Mouse (Mus musculus) c-Kit-positive CD71-negative TER-119-negative erythroid progenitor cells, embryonic 14.5 days (primary cell): ENCODE results near the gene Hist1h4m.
"Not testable (repeated sequence)": the region's sequence is repeated elsewhere in the genome, so short reads cannot be mapped to it uniquely, and the experiment has no call there.

Source experiments
- DNase-seq: peaks from one replicate; pipeline ENCODE4 v3.0.0-alpha.2; 2013; ENCODE audit warnings: low read depth

Gene Hist1h4m

GRCm38 (mm10) chr13:21811074-21811473, 472 bp upstream of the Hist1h4m start:
- not testable (repeated sequence) for DNase-seq

- not testable (repeated sequence) for DNase-seq
These were observed 546 bp downstream of the Hist1h4m start for GRCm38 (mm10) chr13:21812092-21812491.

DNA sequence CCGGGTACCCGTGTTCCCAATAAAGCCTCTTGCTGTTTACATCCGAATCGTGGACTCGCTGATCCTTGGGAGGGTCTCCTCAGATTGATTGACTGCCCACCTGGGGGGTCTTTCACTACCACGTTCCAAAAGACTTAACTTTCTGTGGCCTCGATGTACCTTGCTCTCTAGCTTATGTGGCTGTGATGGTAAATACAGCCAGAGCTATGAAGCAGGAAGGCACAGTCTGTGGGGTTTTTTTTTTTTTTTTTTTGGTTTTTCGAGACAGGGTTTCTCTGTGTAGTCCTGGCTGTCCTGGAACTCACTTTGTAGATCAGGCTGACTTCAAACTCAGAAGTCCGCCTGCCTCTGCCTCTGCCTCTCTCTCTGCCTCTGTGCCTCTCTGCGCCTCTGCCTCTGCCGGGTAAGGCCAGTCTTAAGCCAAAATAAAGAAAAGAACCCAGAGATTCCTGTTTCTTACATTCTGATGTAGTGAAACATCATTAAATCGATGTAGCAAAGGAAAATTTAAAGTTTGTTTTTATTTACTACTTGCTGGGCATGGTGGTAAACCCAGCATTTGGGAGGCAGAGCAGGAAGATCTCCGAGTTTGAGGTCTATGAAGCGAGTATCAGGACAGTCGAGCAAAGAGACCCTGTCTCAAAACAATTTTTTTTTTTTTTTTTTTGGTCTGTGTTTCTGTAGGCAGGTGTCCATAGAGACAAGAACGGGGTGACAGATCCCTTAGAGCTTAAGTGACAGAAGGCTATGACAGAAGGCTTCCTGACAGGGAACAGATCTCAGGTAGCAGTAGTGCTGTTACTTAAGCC, 8.7 kb downstream of the Hist1h4m start:
- not testable (repeated sequence) for DNase-seq

DNA sequence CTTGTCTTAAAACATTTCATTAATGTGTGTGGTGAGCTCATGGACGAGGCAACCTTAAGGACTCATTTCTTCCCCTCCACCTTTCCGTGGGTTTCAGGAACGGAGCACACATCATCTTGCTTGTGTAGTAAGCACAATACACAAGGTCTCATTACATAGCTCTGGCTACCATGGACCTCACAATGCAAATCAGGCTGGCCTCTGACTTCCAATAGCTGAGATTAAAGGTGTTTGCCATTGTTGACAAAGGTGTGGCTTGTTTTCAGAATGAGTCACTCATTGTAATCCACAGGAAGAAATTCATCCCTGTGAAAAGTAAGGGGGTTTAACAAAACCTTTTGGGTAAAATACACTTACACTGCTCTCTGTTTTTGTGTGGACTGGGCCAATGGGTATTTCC, 17.0 kb downstream of the Hist1h4m start:
- no peak for DNase-seq

GRCm38 (mm10) chr13:21830344-21830743, 18.8 kb downstream of the Hist1h4m start:
- no peak for DNase-seq

DNA sequence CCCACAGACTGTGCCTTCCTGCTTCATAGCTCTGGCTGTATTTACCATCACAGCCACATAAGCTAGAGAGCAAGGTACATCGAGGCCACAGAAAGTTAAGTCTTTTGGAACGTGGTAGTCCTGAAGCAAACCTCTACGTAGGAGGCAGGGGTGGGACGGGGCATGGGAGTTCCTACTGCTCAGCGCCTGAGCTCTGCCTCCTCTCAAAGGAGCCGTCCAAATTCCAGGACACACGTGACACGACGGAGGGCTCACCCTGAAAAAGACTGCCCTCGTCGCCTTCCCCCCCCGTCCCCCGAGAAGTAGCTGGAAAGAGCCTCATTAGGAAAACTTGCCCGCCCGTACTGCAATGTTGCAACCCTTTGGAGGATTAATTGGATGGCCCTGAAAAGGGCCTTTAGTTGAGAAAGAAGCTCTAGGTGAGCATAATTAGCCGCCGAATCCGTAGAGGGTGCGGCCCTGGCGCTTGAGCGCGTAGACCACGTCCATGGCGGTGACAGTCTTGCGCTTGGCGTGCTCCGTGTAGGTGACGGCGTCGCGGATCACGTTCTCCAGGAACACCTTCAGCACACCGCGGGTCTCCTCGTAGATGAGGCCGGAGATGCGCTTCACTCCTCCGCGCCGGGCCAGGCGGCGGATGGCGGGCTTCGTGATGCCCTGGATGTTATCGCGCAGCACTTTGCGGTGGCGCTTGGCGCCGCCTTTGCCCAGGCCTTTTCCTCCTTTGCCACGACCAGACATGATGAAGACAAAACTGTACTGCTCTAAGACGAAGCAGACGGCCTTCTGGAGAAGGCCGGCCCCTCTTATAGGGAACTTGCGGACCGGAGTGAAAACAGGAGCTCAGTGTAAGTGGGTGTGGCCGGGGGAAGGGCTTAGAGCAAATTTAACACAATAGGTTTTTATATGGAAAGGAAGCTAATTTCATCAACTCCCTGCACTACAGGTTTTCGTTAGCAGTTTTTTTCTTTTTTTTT, 20.2 kb downstream of the Hist1h4m start, which contains the start of gene Hist1h4n:
Gene Hist1h4n (minus strand): TSS at position 779 of the 977 bp plus-strand sequence.
- DNase-seq: not testable (repeated sequence)

GRCm38 (mm10) chr13:21833461-21833860, 21.9 kb downstream of the Hist1h4m start, which contains the start of the genes Hist1h2ap and Hist1h2br:
TSS of gene Hist1h2ap (minus strand) at chr13:21833507.
TSS of gene Hist1h2br (plus strand) at chr13:21833743.
- DNase-seq: not testable (repeated sequence)

GRCm38 (mm10) chr13:21840508-21840907, 29.0 kb downstream of the Hist1h4m start:
- DNase-seq: not testable (repeated sequence)

DNA sequence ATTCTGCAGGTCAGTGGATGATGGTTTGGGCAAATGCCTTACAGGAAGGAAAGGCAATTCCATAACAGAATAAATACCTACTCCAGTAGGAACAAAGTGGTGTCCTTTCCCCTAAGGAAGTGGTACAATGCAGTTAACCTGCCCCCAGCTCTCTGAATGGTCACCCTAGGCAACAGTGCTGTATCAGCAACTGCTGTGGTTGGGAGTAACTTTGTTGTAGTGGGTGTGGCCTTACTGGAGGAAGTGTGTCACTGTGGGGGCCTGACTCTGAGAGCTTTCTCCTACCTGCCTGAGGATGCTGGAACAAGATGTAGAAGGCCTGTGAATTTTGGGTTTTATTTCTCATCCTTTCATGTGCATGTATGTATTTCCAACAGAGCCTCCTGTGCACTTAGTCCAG, 34.8 kb downstream of the Hist1h4m start:
- DNase-seq: not testable (repeated sequence)

- DNase-seq: no peak
These were observed 36.3 kb downstream of the Hist1h4m start for GRCm38 (mm10) chr13:21847883-21848282.

GRCm38 (mm10) chr13:21850696-21851095, 39.1 kb downstream of the Hist1h4m start:
- DNase-seq: not testable (repeated sequence)

DNA sequence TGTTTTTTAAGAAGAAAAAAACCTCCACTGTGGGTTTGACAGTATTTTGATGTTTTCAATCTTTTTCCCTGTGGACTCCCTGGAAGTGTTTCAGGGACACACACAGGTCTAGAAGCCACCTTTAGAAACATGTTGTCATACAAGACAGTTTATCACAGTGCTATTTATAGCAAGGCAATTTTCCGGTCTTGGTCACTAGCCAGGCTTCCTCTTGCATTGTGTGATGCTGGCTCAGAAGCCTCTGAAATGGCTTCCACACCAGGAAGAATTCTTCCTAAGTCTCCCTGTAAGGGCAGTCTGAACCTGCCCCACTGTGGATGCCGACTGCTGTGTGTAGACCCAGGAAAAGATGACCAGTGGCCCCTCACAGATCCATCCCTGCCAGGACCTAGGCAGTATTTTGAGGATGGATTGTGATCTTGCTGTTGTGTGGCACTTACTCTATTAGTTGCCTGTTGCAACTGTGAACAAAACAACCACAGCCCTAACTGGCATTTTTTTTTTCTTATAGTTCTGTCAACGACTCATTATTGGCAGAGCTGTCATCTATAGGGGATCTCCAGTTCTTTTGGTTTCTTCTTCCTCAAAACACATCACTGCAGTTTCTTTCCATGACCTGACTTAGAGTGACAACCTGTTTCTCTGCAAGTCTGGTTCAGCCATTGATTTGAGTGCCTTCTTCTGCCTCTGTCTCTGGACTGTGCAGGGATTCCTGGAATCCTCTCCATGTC, 40.8 kb downstream of the Hist1h4m start:
- DNase-seq: no peak

DNA sequence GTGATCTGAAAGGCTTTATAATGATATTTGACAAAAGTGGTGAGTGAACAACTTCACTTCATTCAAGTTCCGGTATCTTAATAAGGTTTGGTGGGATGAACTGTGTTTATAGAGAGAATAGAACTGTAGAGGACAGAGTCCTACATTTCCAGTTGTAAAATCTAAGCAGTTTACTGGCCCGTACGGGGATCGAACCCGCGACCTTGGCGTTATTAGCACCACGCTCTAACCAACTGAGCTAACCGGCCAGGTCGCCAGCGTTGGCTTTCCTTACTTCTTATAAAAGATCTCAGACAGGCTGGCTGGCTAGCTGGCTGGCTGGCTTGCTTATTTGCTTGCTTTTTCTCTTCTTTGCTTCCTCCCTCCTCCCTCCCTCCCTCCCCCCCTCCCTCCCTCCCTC, 43.6 kb downstream of the Hist1h4m start:
- peak; percentile 56 for DNase-seq

DNA sequence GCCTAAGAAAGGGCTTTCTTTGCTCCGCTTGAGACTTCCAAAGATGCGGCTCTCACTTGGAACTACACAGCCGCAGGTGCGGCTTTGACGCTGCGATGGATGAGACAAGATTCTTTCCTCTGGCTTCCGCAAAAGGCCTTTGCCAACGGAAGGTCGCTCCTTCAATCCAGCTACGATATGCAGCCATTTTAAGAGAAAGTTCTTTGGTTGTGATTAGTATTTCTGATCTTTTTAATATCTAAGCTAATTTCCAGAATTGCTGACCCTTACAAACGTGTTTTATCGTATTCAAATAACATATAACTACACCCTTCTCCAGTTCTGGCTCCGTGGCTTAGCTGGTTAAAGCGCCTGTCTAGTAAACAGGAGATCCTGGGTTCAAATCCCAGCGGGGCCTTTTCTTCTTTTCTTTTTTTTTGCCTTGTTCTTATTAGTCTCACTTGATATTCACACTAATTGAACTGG, 44.2 kb downstream of the Hist1h4m start:
- DNase-seq: peak; percentile 56

DNA sequence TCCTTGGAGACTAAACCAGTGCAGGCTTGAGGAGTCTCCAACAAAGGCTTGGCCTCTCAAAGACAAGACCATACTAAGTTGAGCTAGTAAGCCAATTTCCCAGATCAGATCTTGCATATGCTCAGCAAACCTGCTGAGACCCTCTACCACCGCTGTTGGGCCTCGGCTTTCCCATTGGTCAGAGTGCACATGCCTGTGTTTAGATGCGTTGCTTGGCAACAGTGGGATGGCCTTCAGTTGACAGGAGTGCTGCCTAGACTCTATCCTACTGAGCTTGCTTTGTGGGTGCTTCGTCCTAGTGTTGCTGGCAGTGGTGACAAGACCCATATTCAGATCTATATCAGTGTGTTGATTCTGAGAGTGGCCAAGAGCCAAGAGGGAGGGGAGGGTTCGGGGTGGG, 50.1 kb downstream of the Hist1h4m start:
- no peak for DNase-seq
